Mouse (Mus musculus): ENCODE results near the gene Arrdc2. TPM values are rescaled to one million over a fixed set of nuclear protein-coding genes. Genes with fewer than 3 reads are reported as not detected.

Arrdc2 gene
- polyA plus RNA-seq, 1 experiment from 2014 or later, result 5.1 TPM

DNA sequence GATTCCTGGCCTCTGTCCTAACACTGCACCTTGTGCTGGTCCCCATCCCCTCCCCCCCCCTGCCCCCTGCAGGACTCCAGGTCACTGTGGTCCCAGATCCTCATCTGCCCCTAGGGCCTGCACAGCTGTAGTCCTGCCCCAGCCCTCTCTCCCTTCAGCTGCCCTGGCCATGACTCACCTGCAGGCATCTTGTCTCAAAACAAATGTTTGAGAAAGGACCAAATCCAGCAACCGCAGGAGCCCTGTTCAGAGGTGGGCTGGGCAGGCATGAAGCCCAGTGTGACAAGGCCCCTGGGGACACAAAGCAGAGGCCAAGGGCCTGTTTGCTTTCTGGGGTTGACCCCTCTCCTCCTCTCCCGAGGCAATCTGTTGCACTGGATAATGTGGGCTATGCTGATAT lies 38.7 kb upstream of the Arrdc2 start:
- Histone ChIP-seq H3K36me3 (replicated peaks; ENCODE audit: control insufficient read depth, insufficient read depth, low read depth, low read length) (no peaks in the 10 kb centered on the region), H3K4me1 (ENCODE audit: control insufficient read depth, insufficient read depth, low read length) (no peaks in the 10 kb centered on the region), H3K4me2 (ENCODE audit: low read depth, low read length) (no peak overlapping the region), H3K4me3 (ENCODE audit: low read depth, low read length) (no peak overlapping the region), H3K9ac (replicated peaks; ENCODE audit: low read length) (no peak overlapping the region), H3K27me3 (ENCODE audit: control insufficient read depth, insufficient read depth, low read length) (no peaks in the 10 kb centered on the region), H3K27ac (replicated peaks; ENCODE audit: low read depth, low read length) (no peak overlapping the region), H3K9me3 (replicated peaks; ENCODE audit: control insufficient read depth, low read length) (no peaks in the 10 kb centered on the region)
- WGBS, result 39% methylated on average over 2 of the region's 2 CpGs
- DNase-seq (ENCODE audit: low spot score) (no peak), ATAC-seq (replicated peaks; ENCODE audit: insufficient number of reproducible peaks, low FRiP score, low TSS enrichment, low read depth) (no peak)

DNA sequence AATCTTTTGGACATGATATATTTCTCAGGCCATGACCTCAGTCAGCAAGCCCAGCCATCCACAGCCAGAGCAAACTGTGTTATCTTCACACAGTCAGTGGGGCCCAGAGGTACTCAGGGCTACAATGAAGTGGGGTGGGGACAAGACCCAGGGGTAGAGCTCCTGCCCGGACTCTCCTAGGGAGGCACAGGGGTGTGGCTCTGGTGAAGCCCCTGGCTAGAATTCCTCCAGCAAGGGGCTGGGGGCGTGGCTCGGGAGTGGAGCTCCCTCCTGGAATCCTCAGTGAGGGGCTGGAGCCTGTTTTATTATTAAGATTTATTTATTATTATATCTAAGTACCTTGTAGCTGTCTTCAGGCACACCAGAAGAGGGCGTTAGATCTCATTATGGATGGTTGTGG lies 36.9 kb upstream of the Arrdc2 start:
- Histone ChIP-seq H3K4me3 (ENCODE audit: low read depth, low read length) (no peak overlapping the region), H3K4me1 (ENCODE audit: control insufficient read depth, insufficient read depth, low read length) (no peaks in the 10 kb centered on the region), H3K27ac (replicated peaks; ENCODE audit: low read depth, low read length) (no peak overlapping the region), H3K9me3 (replicated peaks; ENCODE audit: control insufficient read depth, low read length) (no peaks in the 10 kb centered on the region), H3K4me2 (ENCODE audit: low read depth, low read length) (no peak overlapping the region), H3K36me3 (replicated peaks; ENCODE audit: control insufficient read depth, insufficient read depth, low read depth, low read length) (no peaks in the 10 kb centered on the region), H3K27me3 (ENCODE audit: control insufficient read depth, insufficient read depth, low read length) (no peaks in the 10 kb centered on the region), H3K9ac (replicated peaks; ENCODE audit: low read length) (no peak overlapping the region)
- no peak for ATAC-seq (replicated peaks; ENCODE audit: insufficient number of reproducible peaks, low FRiP score, low TSS enrichment, low read depth)
- 70% methylated on average over 4 of the region's 4 CpGs for WGBS
- no peak for DNase-seq (ENCODE audit: low spot score)

DNA sequence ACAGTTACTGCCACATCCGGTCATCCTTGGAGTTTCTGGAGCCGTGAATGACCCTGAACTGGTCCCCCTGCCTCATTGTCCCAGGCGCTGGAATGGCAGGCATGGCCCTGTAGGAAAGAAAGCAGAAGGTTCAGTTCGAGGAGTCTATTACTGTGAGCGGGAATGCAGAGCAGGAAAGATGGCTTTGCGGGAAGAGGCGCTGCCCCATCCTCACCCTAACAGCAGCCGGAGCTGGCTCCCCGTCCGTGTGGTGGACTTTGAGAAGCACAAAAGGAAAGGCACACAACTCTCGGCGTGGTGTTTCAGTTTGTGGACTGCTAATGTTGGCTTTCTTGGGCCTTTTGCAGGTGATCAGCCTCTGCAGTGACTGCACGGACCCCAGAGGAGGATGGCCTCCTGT lies 34.9 kb upstream of the Arrdc2 start:
- H3K4me3 ChIP-seq (ENCODE audit: low read depth, low read length), result no peak overlapping the region
- no peak for ATAC-seq (replicated peaks; ENCODE audit: insufficient number of reproducible peaks, low FRiP score, low TSS enrichment, low read depth)
- H3K9ac ChIP-seq (replicated peaks; ENCODE audit: low read length), result no peak overlapping the region
- no peaks in the 10 kb centered on the region for H3K36me3 ChIP-seq (replicated peaks; ENCODE audit: control insufficient read depth, insufficient read depth, low read depth, low read length)
- H3K4me2 ChIP-seq (ENCODE audit: low read depth, low read length), result no peak overlapping the region
- H3K9me3 ChIP-seq (replicated peaks; ENCODE audit: control insufficient read depth, low read length), result no peaks in the 10 kb centered on the region
- H3K27ac ChIP-seq (replicated peaks; ENCODE audit: low read depth, low read length), result no peak overlapping the region
- H3K4me1 ChIP-seq (ENCODE audit: control insufficient read depth, insufficient read depth, low read length), result no peaks in the 10 kb centered on the region; the same call in 1 of the 2 replicates
- DNase-seq (ENCODE audit: low spot score), result no peak
- H3K27me3 ChIP-seq (ENCODE audit: control insufficient read depth, insufficient read depth, low read length), result no peaks in the 10 kb centered on the region
- WGBS, result 92% methylated on average over 13 of the region's 13 CpGs

DNA sequence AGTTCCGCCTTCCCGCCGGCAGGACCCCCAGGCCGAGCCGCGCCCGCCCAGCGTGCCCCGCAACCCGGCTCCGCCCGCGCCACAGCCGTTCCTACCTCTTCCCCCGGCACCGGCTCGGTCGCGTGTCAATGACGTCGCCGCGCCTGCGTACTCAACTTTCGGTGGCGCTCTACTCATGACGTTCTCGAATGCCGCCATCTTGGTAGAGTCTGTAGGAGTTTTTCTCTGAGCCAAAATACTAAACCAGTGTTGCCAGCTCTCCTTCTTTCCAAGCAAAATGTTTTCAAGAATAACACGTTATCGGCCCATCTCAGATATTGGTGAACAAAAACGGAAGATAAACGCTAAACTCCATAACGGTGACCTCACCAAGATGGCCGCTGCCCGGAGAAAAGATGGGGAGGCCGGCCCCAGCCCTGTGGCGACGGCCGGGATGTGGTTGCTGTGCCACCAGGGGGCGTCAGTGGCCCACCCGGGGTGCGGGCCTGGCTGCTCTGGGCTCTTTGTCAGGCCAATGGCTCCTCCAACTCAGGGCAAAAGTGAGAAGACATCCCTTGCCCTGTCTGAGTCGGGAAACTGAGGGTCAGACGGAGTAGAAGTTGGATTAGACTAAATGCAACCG lies 34.0 kb upstream of the Arrdc2 start, which contains the start of gene Ccdc124:
Ccdc124 (minus strand) TSS at position 572 of the 622 bp plus-strand sequence.
- DNase-seq (ENCODE audit: low spot score) (peak; percentile 95), ATAC-seq (replicated peaks; ENCODE audit: insufficient number of reproducible peaks, low FRiP score, low TSS enrichment, low read depth) (peak; percentile 86)
- Histone ChIP-seq H3K4me2 (ENCODE audit: low read depth, low read length) (peak within 1 kb of the TSS; percentile 84), H3K36me3 (replicated peaks; ENCODE audit: control insufficient read depth, insufficient read depth, low read depth, low read length) (no peaks in the 10 kb centered on the region), H3K27ac (replicated peaks; ENCODE audit: low read depth, low read length) (peak within 1 kb of the TSS; percentile 70), H3K4me1 (ENCODE audit: control insufficient read depth, insufficient read depth, low read length) (peaks cover 4% of the 10 kb centered on the region; the same call in 1 of the 2 replicates), H3K27me3 (ENCODE audit: control insufficient read depth, insufficient read depth, low read length) (no peaks in the 10 kb centered on the region), H3K4me3 (ENCODE audit: low read depth, low read length) (peak within 1 kb of the TSS; percentile 86), H3K9ac (replicated peaks; ENCODE audit: low read length) (peak within 1 kb of the TSS; percentile 82), H3K9me3 (replicated peaks; ENCODE audit: control insufficient read depth, low read length) (no peaks in the 10 kb centered on the region)
- 2% methylated on average over 46 of the region's 46 CpGs for WGBS

DNA sequence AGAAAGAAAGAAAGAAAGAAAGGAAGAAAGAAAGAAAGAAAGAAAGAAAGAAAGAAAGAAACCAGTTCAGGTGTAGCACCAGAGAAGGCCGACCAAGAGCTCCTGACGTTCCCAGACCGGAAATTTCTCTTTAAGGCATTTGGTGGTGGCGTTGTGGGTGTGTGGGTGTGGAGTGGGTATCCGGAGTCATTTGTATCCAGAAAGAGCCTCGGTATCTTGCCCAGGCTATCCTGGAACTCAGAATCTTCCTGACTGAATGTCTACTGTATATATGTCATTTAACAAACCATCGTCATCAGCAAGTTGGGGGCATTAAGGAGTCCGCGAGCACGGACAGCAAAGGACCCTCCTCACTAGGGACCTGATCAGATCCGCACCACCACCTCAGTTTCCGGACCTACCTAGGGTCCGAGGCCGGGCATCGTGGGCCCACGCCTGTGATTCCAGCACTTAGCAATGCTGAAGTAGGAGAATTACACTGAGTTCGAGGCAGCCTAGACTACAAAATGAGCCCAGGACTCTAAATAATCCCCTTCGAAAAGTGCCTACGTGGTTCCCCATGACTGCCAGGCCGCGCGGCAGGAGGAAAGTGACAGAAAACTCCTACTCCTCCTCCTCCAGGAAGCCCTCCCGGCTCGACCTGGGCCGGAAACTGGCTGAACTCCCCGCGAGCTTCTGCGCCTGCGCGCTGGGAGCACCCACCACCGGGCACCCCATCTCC lies 33.3 kb upstream of the Arrdc2 start:
- peaks cover 4% of the 10 kb centered on the region; the same call in 1 of the 2 replicates for H3K4me1 ChIP-seq (ENCODE audit: control insufficient read depth, insufficient read depth, low read length)
- H3K36me3 ChIP-seq (replicated peaks; ENCODE audit: control insufficient read depth, insufficient read depth, low read depth, low read length), result no peaks in the 10 kb centered on the region
- peak overlapping the region; percentile 86 for H3K4me3 ChIP-seq (ENCODE audit: low read depth, low read length)
- H3K9ac ChIP-seq (replicated peaks; ENCODE audit: low read length), result peak overlapping the region; percentile 82
- H3K27me3 ChIP-seq (ENCODE audit: control insufficient read depth, insufficient read depth, low read length), result no peaks in the 10 kb centered on the region
- no peaks in the 10 kb centered on the region for H3K9me3 ChIP-seq (replicated peaks; ENCODE audit: control insufficient read depth, low read length)
- peak overlapping the region; percentile 70 for H3K27ac ChIP-seq (replicated peaks; ENCODE audit: low read depth, low read length)
- DNase-seq (ENCODE audit: low spot score) (no peak), ATAC-seq (replicated peaks; ENCODE audit: insufficient number of reproducible peaks, low FRiP score, low TSS enrichment, low read depth) (no peak)
- peak overlapping the region; percentile 84 for H3K4me2 ChIP-seq (ENCODE audit: low read depth, low read length)
- 6% methylated on average over 31 of the region's 31 CpGs for WGBS

DNA sequence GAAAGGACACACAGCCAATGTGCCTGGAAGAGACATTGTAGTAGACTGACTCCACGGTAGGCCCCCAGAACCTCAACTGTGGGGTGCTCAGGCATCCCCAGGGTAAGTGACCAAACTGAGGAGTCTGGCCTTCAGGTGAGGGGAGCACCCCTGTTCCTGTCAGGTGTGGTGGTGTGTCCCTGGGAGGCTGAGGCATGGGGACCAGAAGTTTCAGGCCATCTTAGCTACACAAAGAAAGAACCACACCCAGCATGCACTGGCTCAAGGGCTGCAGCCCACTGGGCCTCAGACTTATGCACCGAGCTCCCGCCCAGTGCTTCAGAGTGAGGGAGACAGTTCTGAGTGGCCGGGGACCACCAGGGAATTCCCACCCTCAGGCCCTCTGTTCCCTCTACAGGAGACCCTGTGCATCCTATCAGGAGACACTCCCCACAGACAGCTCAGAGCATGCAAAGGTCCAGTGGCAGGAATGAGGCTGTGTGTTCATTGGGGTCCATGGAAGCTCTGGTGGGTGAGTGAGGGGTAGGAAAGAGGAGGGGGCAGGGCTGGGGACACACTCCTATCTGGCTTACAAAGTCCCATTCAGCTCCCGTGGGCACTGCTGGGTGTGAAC lies 31.8 kb upstream of the Arrdc2 start:
- Histone ChIP-seq H3K27ac (replicated peaks; ENCODE audit: low read depth, low read length) (no peak overlapping the region), H3K9me3 (replicated peaks; ENCODE audit: control insufficient read depth, low read length) (no peaks in the 10 kb centered on the region), H3K4me3 (ENCODE audit: low read depth, low read length) (no peak overlapping the region), H3K4me2 (ENCODE audit: low read depth, low read length) (no peak overlapping the region), H3K4me1 (ENCODE audit: control insufficient read depth, insufficient read depth, low read length) (peaks cover 4% of the 10 kb centered on the region; the same call in 1 of the 2 replicates), H3K36me3 (replicated peaks; ENCODE audit: control insufficient read depth, insufficient read depth, low read depth, low read length) (no peaks in the 10 kb centered on the region), H3K27me3 (ENCODE audit: control insufficient read depth, insufficient read depth, low read length) (no peaks in the 10 kb centered on the region), H3K9ac (replicated peaks; ENCODE audit: low read length) (no peak overlapping the region)
- no peak for ATAC-seq (replicated peaks; ENCODE audit: insufficient number of reproducible peaks, low FRiP score, low TSS enrichment, low read depth)
- no peak for DNase-seq (ENCODE audit: low spot score)
- WGBS, result 87% methylated on average over 5 of the region's 5 CpGs

DNA sequence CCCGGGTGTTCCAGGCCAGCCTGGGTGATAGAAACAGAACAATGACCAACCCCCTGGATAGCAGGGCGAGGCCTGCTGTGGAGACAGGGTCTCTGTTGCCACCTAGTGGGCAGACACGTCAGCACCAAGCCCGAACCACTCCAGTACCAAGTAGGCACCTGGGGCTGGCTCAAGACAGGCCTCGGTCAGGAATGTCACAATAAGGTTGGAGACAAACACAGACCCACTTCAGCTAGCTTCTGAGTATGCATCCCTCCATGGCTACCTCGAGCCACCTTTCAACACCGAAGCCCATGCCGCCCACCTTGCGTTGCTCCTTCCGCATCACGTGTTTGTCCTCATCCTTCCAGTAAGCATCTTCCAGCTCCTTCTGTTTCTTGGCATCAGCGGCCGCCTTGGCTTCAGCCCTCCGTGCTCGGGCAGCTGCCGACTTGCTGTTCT lies 30.1 kb upstream of the Arrdc2 start:
- peak overlapping the region; percentile 13; the same call in 1 of the 2 replicates for H3K27ac ChIP-seq (replicated peaks; ENCODE audit: low read depth, low read length)
- H3K4me2 ChIP-seq (ENCODE audit: low read depth, low read length), result peak overlapping the region; percentile 32; the same call in 1 of the 2 replicates
- H3K36me3 ChIP-seq (replicated peaks; ENCODE audit: control insufficient read depth, insufficient read depth, low read depth, low read length), result no peaks in the 10 kb centered on the region
- H3K4me1 ChIP-seq (ENCODE audit: control insufficient read depth, insufficient read depth, low read length), result peaks cover 7% of the 10 kb centered on the region
- H3K4me3 ChIP-seq (ENCODE audit: low read depth, low read length), result peak overlapping the region; percentile 12; the same call in 1 of the 2 replicates
- DNase-seq (ENCODE audit: low spot score), result peak; percentile 85
- no peaks in the 10 kb centered on the region for H3K27me3 ChIP-seq (ENCODE audit: control insufficient read depth, insufficient read depth, low read length)
- H3K9me3 ChIP-seq (replicated peaks; ENCODE audit: control insufficient read depth, low read length), result no peaks in the 10 kb centered on the region
- WGBS, result 52% methylated on average over 16 of the region's 16 CpGs
- ATAC-seq (replicated peaks; ENCODE audit: insufficient number of reproducible peaks, low FRiP score, low TSS enrichment, low read depth), result no peak
- peak overlapping the region; percentile 48; the same call in 1 of the 2 replicates for H3K9ac ChIP-seq (replicated peaks; ENCODE audit: low read length)
